Mouse (Mus musculus) hindbrain, embryonic 15.5 days (tissue): ENCODE results near the gene Gm20388. TPM values are rescaled to one million over a fixed set of nuclear protein-coding genes. Genes with fewer than 3 reads are reported as not detected.
A peak's percentile ranks its signal among the peaks of the same experiment; 100 is the strongest.
"Not testable (repeated sequence)": the region's sequence is repeated elsewhere in the genome, so short reads cannot be mapped to it uniquely, and the experiment has no call there.

Experiments
- ATAC-seq: fragments of 200-750 bp; cut with Nextera tagmentation; 2 replicates; pipeline ENCODE4 v1.8.0; 2017; ENCODE audit warnings: low read depth, moderate number of reproducible peaks, moderate TSS enrichment; ENCODE audit not compliant: low FRiP score
- H3K27ac ChIP-seq: fragments of 300-500 bp; sonication (generic); replicated peaks from 2 replicates; pipeline ENCODE4 v1.5.1; 2015; ENCODE audit warnings: mild to moderate bottlenecking, inconsistent platforms
- H3K27me3 ChIP-seq: fragments of 300-500 bp; sonication (generic); 2 replicates; pipeline ENCODE4 v1.6.1; 2015; ENCODE audit warnings: control low read depth, inconsistent platforms
- H3K36me3 ChIP-seq: fragments of 300-500 bp; sonication (generic); 2 replicates; pipeline ENCODE4 v1.6.1; 2015; ENCODE audit warnings: control low read depth, inconsistent platforms
- H3K4me1 ChIP-seq: fragments of 300-500 bp; sonication (generic); replicated peaks from 2 replicates; pipeline ENCODE4 v1.6.1; 2015; ENCODE audit warnings: control low read depth, inconsistent platforms
- H3K4me2 ChIP-seq: fragments of 300-500 bp; sonication (generic); 2 replicates; pipeline ENCODE4 v1.6.1; 2015; ENCODE audit warnings: moderate library complexity, mild to moderate bottlenecking, inconsistent platforms
- H3K4me3 ChIP-seq: fragments of 300-500 bp; sonication (generic); 2 replicates; pipeline ENCODE4 v1.5.1; 2015; ENCODE audit warnings: mild to moderate bottlenecking, inconsistent platforms
- H3K9ac ChIP-seq: fragments of 300-500 bp; sonication (generic); 2 replicates; pipeline ENCODE4 v1.6.1; 2015; ENCODE audit warnings: inconsistent platforms
- H3K9me3 ChIP-seq: fragments of 300-500 bp; sonication (generic); 2 replicates; pipeline ENCODE4 v1.6.1; 2016; ENCODE audit warnings: control low read depth, inconsistent platforms
- WGBS: fragments of 180-500 bp; shearing (Covaris S2); methylation state at CpG from one replicate; pipeline ENCODE4 v1.1.7; 2015; 5-methylcytosine and 5-hydroxymethylcytosine counted together
- polyA plus RNA-seq: library from polyadenylated mRNA; unstranded; fragments of >200 nt; fragmentation: Nextera tagmentation; extraction: Ambion mirVana; gene quantifications from 2 replicates; pipeline ENCODE4 v1.2.1, GENCODE M21; 2015

The Gm20388 gene
- polyA plus RNA-seq, 1 experiment from 2014 or later = 5.4 TPM

GRCm38 (mm10) chr8:120667561-120668373, 757.1 kb downstream of the Gm20388 start, which contains the start of the genes Gm27021 and Cox4i1:
Gene Gm27021 (minus strand): TSS chr8:120668079.
Gene Cox4i1 (plus strand): TSS chr8:120668222.
- Histone ChIP-seq H3K9me3 (no peaks in the 10 kb centered on the region), H3K4me2 (peak within 1 kb of the TSS; percentile 81), H3K27me3 (no peaks in the 10 kb centered on the region), H3K4me3 (peak within 1 kb of the TSS; percentile 99), H3K36me3 (peaks cover 25% of the 10 kb centered on the region), H3K27ac (peak within 1 kb of the TSS; percentile 90), H3K4me1 (peaks cover 58% of the 10 kb centered on the region), H3K9ac (peak within 1 kb of the TSS; percentile 96)
- whole genome bisulfite sequencing = under 1% methylated on average over 80 of the region's 105 CpGs
- peak; percentile 94 for ATAC-seq

- ATAC-seq = no peak
- peaks cover 58% of the 10 kb centered on the region for H3K4me1 ChIP-seq
- peaks cover 31% of the 10 kb centered on the region for H3K36me3 ChIP-seq
- peak within 1 kb of the TSS; percentile 81 for H3K4me2 ChIP-seq
- no peaks in the 10 kb centered on the region for H3K9me3 ChIP-seq
- H3K4me3 ChIP-seq = peak within 1 kb of the TSS; percentile 99
- WGBS = 1% methylated on average over 46 of the region's 51 CpGs
- H3K27ac ChIP-seq = peak within 1 kb of the TSS; percentile 90
- peak within 1 kb of the TSS; percentile 96 for H3K9ac ChIP-seq
- no peaks in the 10 kb centered on the region for H3K27me3 ChIP-seq
Observed at GRCm38 (mm10) chr8:120668374-120668905, 757.8 kb downstream of the Gm20388 start, which contains the start of gene Emc8. Gene Emc8 (minus strand): TSS chr8:120668573.

GRCm38 (mm10) chr8:120671775-120672174, 761.1 kb downstream of the Gm20388 start:
- WGBS = 62% methylated on average over 6 of the region's 6 CpGs
- Histone ChIP-seq H3K4me3 (no peak overlapping the region), H3K9ac (no peak overlapping the region), H3K9me3 (no peaks in the 10 kb centered on the region), H3K36me3 (peaks cover 39% of the 10 kb centered on the region), H3K4me1 (peaks cover 27% of the 10 kb centered on the region), H3K27me3 (no peaks in the 10 kb centered on the region), H3K4me2 (no peak overlapping the region), H3K27ac (no peak overlapping the region)
- no peak for ATAC-seq

- H3K27me3 ChIP-seq = no peaks in the 10 kb centered on the region
- no peak overlapping the region for H3K4me3 ChIP-seq
- ATAC-seq = no peak
- 91% methylated on average over 16 of the region's 16 CpGs for WGBS
- peaks cover 22% of the 10 kb centered on the region for H3K4me1 ChIP-seq
- no peak overlapping the region for H3K27ac ChIP-seq
- peaks cover 39% of the 10 kb centered on the region for H3K36me3 ChIP-seq
- H3K9ac ChIP-seq = no peak overlapping the region
- no peaks in the 10 kb centered on the region for H3K9me3 ChIP-seq
- H3K4me2 ChIP-seq = no peak overlapping the region
Observed at GRCm38 (mm10) chr8:120672626-120673229, 762.1 kb downstream of the Gm20388 start.

- ATAC-seq = no peak
- H3K9me3 ChIP-seq = no peaks in the 10 kb centered on the region
- WGBS = 92% methylated on average over 7 of the region's 7 CpGs
- H3K4me1 ChIP-seq = peaks cover 22% of the 10 kb centered on the region
- H3K9ac ChIP-seq = no peak overlapping the region
- H3K27ac ChIP-seq = no peak overlapping the region
- peaks cover 39% of the 10 kb centered on the region for H3K36me3 ChIP-seq
- no peak overlapping the region for H3K4me2 ChIP-seq
- H3K4me3 ChIP-seq = no peak overlapping the region
- no peaks in the 10 kb centered on the region for H3K27me3 ChIP-seq
Observed at GRCm38 (mm10) chr8:120673298-120673697, 762.7 kb downstream of the Gm20388 start.

GRCm38 (mm10) chr8:120675718-120676117, 765.1 kb downstream of the Gm20388 start:
- H3K9me3 ChIP-seq = no peaks in the 10 kb centered on the region
- no peak overlapping the region for H3K27ac ChIP-seq
- no peak overlapping the region for H3K4me3 ChIP-seq
- H3K27me3 ChIP-seq = no peaks in the 10 kb centered on the region
- H3K9ac ChIP-seq = no peak overlapping the region
- peaks cover 10% of the 10 kb centered on the region; the same call in 1 of the 2 replicates for H3K4me1 ChIP-seq
- ATAC-seq = no peak
- WGBS = 76% methylated on average over 8 of the region's 8 CpGs
- H3K36me3 ChIP-seq = peaks cover 33% of the 10 kb centered on the region
- no peak overlapping the region for H3K4me2 ChIP-seq

GRCm38 (mm10) chr8:120678447-120678846, 767.8 kb downstream of the Gm20388 start:
- peak; percentile 54 for ATAC-seq
- H3K4me1 ChIP-seq = no peaks in the 10 kb centered on the region
- H3K36me3 ChIP-seq = peaks cover 7% of the 10 kb centered on the region
- 15% methylated on average over 10 of the region's 10 CpGs for WGBS
- no peak overlapping the region for H3K27ac ChIP-seq
- no peaks in the 10 kb centered on the region for H3K27me3 ChIP-seq
- H3K4me3 ChIP-seq = no peak overlapping the region
- H3K4me2 ChIP-seq = no peak overlapping the region
- no peak overlapping the region for H3K9ac ChIP-seq
- H3K9me3 ChIP-seq = no peaks in the 10 kb centered on the region

- H3K4me1 ChIP-seq = no peaks in the 10 kb centered on the region
- H3K9ac ChIP-seq = no peak overlapping the region
- H3K27ac ChIP-seq = no peak overlapping the region
- no peak overlapping the region for H3K4me3 ChIP-seq
- no peaks in the 10 kb centered on the region for H3K36me3 ChIP-seq
- no peak for ATAC-seq
- WGBS = 72% methylated on average over 11 of the region's 11 CpGs
- no peaks in the 10 kb centered on the region for H3K9me3 ChIP-seq
- H3K4me2 ChIP-seq = no peak overlapping the region
- H3K27me3 ChIP-seq = no peaks in the 10 kb centered on the region
Observed at GRCm38 (mm10) chr8:120679629-120680387, 769.2 kb downstream of the Gm20388 start.

GRCm38 (mm10) chr8:120680405-120680804, 769.8 kb downstream of the Gm20388 start:
- WGBS = 62% methylated on average over 7 of the region's 7 CpGs
- not testable (repeated sequence) for H3K36me3 ChIP-seq, ATAC-seq

GRCm38 (mm10) chr8:120681113-120681512, 770.5 kb downstream of the Gm20388 start:
- H3K4me1 ChIP-seq = no peaks in the 10 kb centered on the region
- H3K4me2 ChIP-seq = no peak overlapping the region
- no peaks in the 10 kb centered on the region for H3K9me3 ChIP-seq
- no peak overlapping the region for H3K27ac ChIP-seq
- 75% methylated on average over 10 of the region's 10 CpGs for WGBS
- H3K36me3 ChIP-seq = no peaks in the 10 kb centered on the region
- no peak for ATAC-seq
- no peak overlapping the region for H3K9ac ChIP-seq
- no peak overlapping the region for H3K4me3 ChIP-seq
- no peaks in the 10 kb centered on the region for H3K27me3 ChIP-seq

More at GRCm38 (mm10) chr8:120680405-120680804, 769.8 kb downstream of the Gm20388 start:
- not testable (repeated sequence) for H3K4me2 ChIP-seq, H3K4me3 ChIP-seq, H3K4me1 ChIP-seq, H3K9ac ChIP-seq, H3K9me3 ChIP-seq, H3K27ac ChIP-seq, H3K27me3 ChIP-seq

GRCm38 (mm10) chr8:120683602-120684001, 773.0 kb downstream of the Gm20388 start:
- Histone ChIP-seq H3K4me1 (no peaks in the 10 kb centered on the region), H3K36me3 (no peaks in the 10 kb centered on the region), H3K9ac (no peak overlapping the region), H3K9me3 (no peaks in the 10 kb centered on the region), H3K4me3 (no peak overlapping the region), H3K27ac (no peak overlapping the region), H3K4me2 (no peak overlapping the region), H3K27me3 (no peaks in the 10 kb centered on the region)
- WGBS = 17% methylated on average over 10 of the region's 10 CpGs
- ATAC-seq = no peak
